Mouse (Mus musculus): Measurements from ENCODE around the gene C1s1. TPM values are rescaled to one million over a fixed set of nuclear protein-coding genes. Genes with fewer than 3 reads are reported as not detected.
"Not testable (repeated sequence)": the region's sequence is repeated elsewhere in the genome, so short reads cannot be mapped to it uniquely, and the experiment has no call there.

C1s1 gene
- polyA plus RNA-seq (2016; fragmentation: Nextera tagmentation; extraction: Ambion mirVana), result 0.20 and 0.42 TPM in 2 replicates

DNA sequence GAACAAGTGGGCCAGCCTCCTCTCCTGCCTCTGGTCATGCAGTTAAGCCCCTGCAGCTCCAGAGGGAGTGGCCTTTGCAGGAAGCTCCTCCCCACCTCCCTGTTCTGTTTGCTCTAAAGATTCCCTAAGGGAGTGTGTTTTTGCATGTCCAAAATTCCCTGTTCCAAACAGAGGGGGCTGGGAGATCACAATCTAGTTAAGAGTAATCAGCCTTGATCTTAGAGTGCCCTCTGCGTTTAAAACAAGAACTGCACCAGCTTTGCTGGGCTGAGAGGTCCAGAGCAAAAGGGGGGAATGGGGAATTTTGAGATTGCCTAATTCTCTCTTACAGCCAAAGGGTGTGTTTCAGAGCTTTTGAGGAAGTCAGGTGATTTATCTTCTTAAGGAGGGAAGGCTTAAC, at the start of gene C1s1:
TSS of gene C1s1 (minus strand) at position 76 of the 400 bp plus-strand sequence.
- H3K4me3 ChIP-seq; H3K27me3 ChIP-seq (ENCODE audit: poor library complexity, severe bottlenecking); DNase-seq (ENCODE audit: extremely low spot score, low spot score); H3K27ac ChIP-seq; H3K36me3 ChIP-seq (replicated peaks); H3K9me3 ChIP-seq; H3K4me1 ChIP-seq: not testable (repeated sequence)
- WGBS, result 0% methylated on average over 1 of the region's 1 CpGs

DNA sequence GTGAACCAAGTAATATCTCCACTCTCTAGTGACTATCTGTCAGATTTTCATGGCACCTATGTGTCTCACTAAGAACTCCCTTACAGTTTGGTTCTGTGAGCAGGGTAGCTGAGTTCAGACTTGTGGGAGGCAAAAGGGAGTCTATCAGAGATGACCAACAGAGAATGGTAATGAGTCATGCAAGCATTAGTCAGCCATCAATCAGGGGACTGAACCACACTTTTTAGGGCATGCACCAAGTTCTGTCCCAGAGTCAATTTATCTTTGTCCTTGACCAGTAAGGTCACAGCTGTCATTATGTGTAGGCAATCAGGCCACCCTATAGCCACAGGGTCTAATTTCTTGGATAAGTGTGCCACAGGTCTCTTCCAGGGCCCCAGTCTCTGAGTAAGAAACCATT, 46.6 kb upstream of the C1s1 start:
- Histone ChIP-seq H3K9me3 (no peaks in the 10 kb centered on the region), H3K27me3 (ENCODE audit: poor library complexity, severe bottlenecking) (no peaks in the 10 kb centered on the region), H3K36me3 (replicated peaks) (no peaks in the 10 kb centered on the region), H3K4me3 (no peak overlapping the region), H3K27ac (no peak overlapping the region), H3K4me1 (no peaks in the 10 kb centered on the region)
- no peak for DNase-seq (ENCODE audit: extremely low spot score, low spot score)

DNA sequence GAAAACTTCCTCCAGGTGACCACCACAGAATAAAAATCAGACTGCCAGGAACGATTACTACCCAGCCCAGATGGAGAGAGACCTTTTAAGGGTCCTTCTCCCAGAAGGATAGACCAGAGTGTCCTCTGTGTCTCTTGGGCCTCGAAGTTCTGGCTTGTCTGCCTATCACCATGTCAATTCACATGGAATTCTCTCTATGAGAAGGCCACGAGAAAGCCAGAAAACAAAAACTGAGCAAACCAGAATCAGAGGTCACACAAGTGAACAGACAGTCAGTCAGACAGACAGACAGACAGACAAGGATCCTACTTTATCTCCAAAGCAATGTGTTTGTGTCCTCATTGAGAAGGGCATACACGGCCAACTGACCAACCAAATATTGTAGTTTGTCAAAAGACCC, 44.1 kb upstream of the C1s1 start:
- Histone ChIP-seq H3K4me1 (no peaks in the 10 kb centered on the region), H3K27ac (no peak overlapping the region), H3K36me3 (replicated peaks) (no peaks in the 10 kb centered on the region), H3K9me3 (no peaks in the 10 kb centered on the region), H3K4me3 (no peak overlapping the region), H3K27me3 (ENCODE audit: poor library complexity, severe bottlenecking) (no peaks in the 10 kb centered on the region)
- DNase-seq (ENCODE audit: extremely low spot score, low spot score), result no peak
- 80% methylated on average over 4 of the region's 4 CpGs for WGBS

DNA sequence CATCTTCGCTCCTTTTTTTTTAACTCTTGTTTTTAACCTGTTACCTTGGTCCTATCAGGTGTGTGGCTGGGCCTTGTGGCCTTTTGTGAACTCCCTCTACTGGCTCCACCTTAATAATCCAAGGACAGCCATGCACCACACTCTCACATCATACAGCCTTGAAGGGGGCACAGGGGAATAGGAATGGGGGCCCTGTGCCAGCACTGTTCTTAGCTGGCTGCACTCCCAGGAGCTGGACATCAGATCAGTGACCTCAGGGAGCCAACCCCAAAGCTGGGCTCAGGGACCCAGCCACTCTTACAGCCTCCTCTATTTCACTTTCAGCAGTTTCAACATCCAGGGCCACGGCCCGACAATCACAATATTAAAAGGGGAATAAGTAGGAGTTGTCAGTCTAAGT, 43.6 kb upstream of the C1s1 start:
- Histone ChIP-seq H3K27me3 (ENCODE audit: poor library complexity, severe bottlenecking) (no peaks in the 10 kb centered on the region), H3K9me3 (no peaks in the 10 kb centered on the region), H3K4me1 (no peaks in the 10 kb centered on the region), H3K4me3 (no peak overlapping the region), H3K36me3 (replicated peaks) (no peaks in the 10 kb centered on the region), H3K27ac (no peak overlapping the region)
- no peak for DNase-seq (ENCODE audit: extremely low spot score, low spot score)
- 97% methylated on average over 3 of the region's 3 CpGs for WGBS

DNA sequence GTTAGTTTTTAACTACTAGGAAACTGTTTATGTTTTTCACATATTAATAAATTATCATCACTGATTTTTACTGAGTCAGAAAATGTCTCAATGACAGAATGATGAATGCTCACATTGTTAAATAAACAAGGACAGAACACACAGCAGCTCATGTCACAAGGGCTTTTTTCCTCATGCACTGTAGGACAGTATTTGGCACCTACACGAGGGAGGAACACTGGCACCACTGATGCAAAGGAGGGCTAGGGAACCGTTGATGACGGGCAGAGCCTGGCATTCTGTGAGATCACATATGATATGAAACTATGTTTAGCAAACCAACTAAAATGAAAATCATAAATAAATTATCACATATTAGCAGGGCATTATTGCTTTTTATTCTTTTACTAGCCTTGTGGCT, 42.8 kb upstream of the C1s1 start:
- Histone ChIP-seq H3K9me3 (no peaks in the 10 kb centered on the region), H3K4me3 (no peak overlapping the region), H3K27ac (no peak overlapping the region), H3K36me3 (replicated peaks) (no peaks in the 10 kb centered on the region), H3K4me1 (no peaks in the 10 kb centered on the region), H3K27me3 (ENCODE audit: poor library complexity, severe bottlenecking) (no peaks in the 10 kb centered on the region)
- no peak for DNase-seq (ENCODE audit: extremely low spot score, low spot score)
- WGBS, result 88% methylated on average over 3 of the region's 3 CpGs

GRCm38 (mm10) chr6:124582231-124582630, 40.1 kb upstream of the C1s1 start:
- no peaks in the 10 kb centered on the region for H3K27me3 ChIP-seq (ENCODE audit: poor library complexity, severe bottlenecking)
- 93% methylated on average over 1 of the region's 1 CpGs for WGBS
- no peaks in the 10 kb centered on the region for H3K9me3 ChIP-seq
- H3K4me3 ChIP-seq, result no peak overlapping the region
- no peaks in the 10 kb centered on the region for H3K36me3 ChIP-seq (replicated peaks)
- DNase-seq (ENCODE audit: extremely low spot score, low spot score), result no peak
- no peak overlapping the region for H3K27ac ChIP-seq
- no peaks in the 10 kb centered on the region for H3K4me1 ChIP-seq

- not testable (repeated sequence) for DNase-seq (ENCODE audit: extremely low spot score, low spot score); H3K9me3 ChIP-seq; H3K4me1 ChIP-seq; H3K36me3 ChIP-seq (replicated peaks); H3K27ac ChIP-seq; H3K4me3 ChIP-seq; H3K27me3 ChIP-seq (ENCODE audit: poor library complexity, severe bottlenecking)
- WGBS, result 89% methylated on average over 7 of the region's 7 CpGs
These were observed 38.0 kb upstream of the C1s1 start for GRCm38 (mm10) chr6:124580155-124580554.

DNA sequence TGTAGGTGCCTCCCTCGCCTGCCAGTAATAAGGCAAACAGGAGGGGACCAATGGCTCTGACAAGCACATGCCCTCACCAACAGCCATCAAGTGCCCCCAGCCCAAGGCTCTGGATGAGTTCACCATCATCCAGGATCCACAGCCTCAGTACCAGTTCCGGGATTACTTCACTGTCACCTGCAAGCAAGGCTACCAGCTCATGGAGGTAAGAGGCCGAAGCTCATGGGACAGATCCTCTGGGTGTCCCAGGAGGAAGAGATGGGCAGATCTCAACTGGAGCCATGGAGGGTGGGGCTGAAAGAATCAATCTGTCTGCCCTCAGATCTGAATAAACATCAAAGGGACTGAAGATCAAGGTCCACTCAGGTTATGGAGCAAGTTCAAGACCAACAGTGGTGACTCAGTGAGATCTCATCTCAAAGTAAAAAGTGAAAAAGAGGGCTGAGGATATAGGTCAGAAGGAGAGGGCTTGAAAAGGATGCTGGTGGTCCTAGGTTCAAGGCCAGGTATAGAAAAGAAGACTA, 33.1 kb upstream of the C1s1 start:
- H3K9me3 ChIP-seq; H3K27me3 ChIP-seq (ENCODE audit: poor library complexity, severe bottlenecking); H3K36me3 ChIP-seq (replicated peaks); H3K4me3 ChIP-seq; H3K4me1 ChIP-seq; H3K27ac ChIP-seq; DNase-seq (ENCODE audit: extremely low spot score, low spot score): not testable (repeated sequence)
- WGBS, result 87% methylated on average over 3 of the region's 3 CpGs

GRCm38 (mm10) chr6:124570026-124570425, 27.9 kb upstream of the C1s1 start, which contains the start of gene C1rb:
Gene C1rb (plus strand): TSS chr6:124570294.
- Histone ChIP-seq H3K27ac (no peak within 1 kb of the TSS), H3K4me3 (no peak within 1 kb of the TSS), H3K9me3 (no peaks in the 10 kb centered on the region), H3K4me1 (no peaks in the 10 kb centered on the region), H3K27me3 (ENCODE audit: poor library complexity, severe bottlenecking) (no peaks in the 10 kb centered on the region), H3K36me3 (replicated peaks) (no peaks in the 10 kb centered on the region)
- 3% methylated on average over 8 of the region's 8 CpGs for WGBS
- peak; percentile 67 for DNase-seq (ENCODE audit: extremely low spot score, low spot score)

DNA sequence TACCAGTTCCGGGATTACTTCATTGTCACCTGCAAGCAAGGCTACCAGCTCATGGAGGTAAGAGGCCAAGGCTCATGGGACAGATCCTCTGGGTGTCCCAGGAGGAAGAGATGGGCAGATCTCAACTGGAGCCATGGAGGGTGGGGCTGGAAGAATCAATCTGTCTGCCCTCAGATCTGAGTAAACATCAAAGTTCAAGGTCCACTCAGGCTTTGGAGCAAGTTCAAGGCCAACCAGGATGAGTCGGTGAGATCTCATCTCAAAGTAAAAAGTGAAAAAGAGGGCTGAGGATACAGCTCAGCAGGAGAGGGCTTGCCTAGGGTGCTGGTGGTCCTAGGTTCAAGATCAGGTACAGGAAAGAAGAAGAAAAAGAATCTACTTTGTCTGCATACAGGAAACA, 19.5 kb upstream of the C1s1 start:
- not testable (repeated sequence) for H3K27me3 ChIP-seq (ENCODE audit: poor library complexity, severe bottlenecking); DNase-seq (ENCODE audit: extremely low spot score, low spot score); H3K27ac ChIP-seq; H3K36me3 ChIP-seq (replicated peaks); H3K9me3 ChIP-seq; H3K4me3 ChIP-seq; H3K4me1 ChIP-seq
- WGBS, result 95% methylated on average over 2 of the region's 2 CpGs

- WGBS, result 84% methylated on average over 4 of the region's 4 CpGs
- not testable (repeated sequence) for H3K27ac ChIP-seq; H3K4me3 ChIP-seq; H3K4me1 ChIP-seq; H3K9me3 ChIP-seq; H3K27me3 ChIP-seq (ENCODE audit: poor library complexity, severe bottlenecking); H3K36me3 ChIP-seq (replicated peaks); DNase-seq (ENCODE audit: extremely low spot score, low spot score)
These were observed 19.0 kb upstream of the C1s1 start for GRCm38 (mm10) chr6:124561156-124561555.

GRCm38 (mm10) chr6:124555956-124556355, 13.8 kb upstream of the C1s1 start:
- peaks cover 14% of the 10 kb centered on the region for H3K9me3 ChIP-seq
- H3K27me3 ChIP-seq (ENCODE audit: poor library complexity, severe bottlenecking); H3K27ac ChIP-seq; H3K4me1 ChIP-seq; DNase-seq (ENCODE audit: extremely low spot score, low spot score); H3K36me3 ChIP-seq (replicated peaks); H3K4me3 ChIP-seq: not testable (repeated sequence)
- WGBS, result 81% methylated on average over 2 of the region's 2 CpGs

- Histone ChIP-seq H3K9me3 (peaks cover 16% of the 10 kb centered on the region), H3K4me3 (no peak overlapping the region), H3K36me3 (replicated peaks) (no peaks in the 10 kb centered on the region), H3K27me3 (ENCODE audit: poor library complexity, severe bottlenecking) (no peaks in the 10 kb centered on the region), H3K27ac (no peak overlapping the region), H3K4me1 (no peaks in the 10 kb centered on the region)
- 73% methylated on average over 22 of the region's 22 CpGs for WGBS
- DNase-seq (ENCODE audit: extremely low spot score, low spot score), result no peak
These were observed 10.6 kb upstream of the C1s1 start for GRCm38 (mm10) chr6:124552766-124553165.

GRCm38 (mm10) chr6:124549023-124549550, 6.9 kb upstream of the C1s1 start:
- Histone ChIP-seq H3K4me3 (no peak overlapping the region), H3K27ac (no peak overlapping the region), H3K36me3 (replicated peaks) (no peaks in the 10 kb centered on the region), H3K4me1 (no peaks in the 10 kb centered on the region), H3K27me3 (ENCODE audit: poor library complexity, severe bottlenecking) (no peaks in the 10 kb centered on the region), H3K9me3 (peaks cover 16% of the 10 kb centered on the region)
- 85% methylated on average over 3 of the region's 3 CpGs for WGBS
- DNase-seq (ENCODE audit: extremely low spot score, low spot score), result no peak
